Mouse (Mus musculus) ES-Bruce4 (cell line): ENCODE results near the gene Arl15.

ENCODE experiments used
- CTCF ChIP-seq: IDR thresholded peaks from one replicate; pipeline ENCODE4 v1.8.1; 2011; ENCODE audit warnings: low read depth, low read length
- EP300 ChIP-seq: IDR thresholded peaks from 2 replicates; pipeline ENCODE4 v1.6.1; 2011; ENCODE audit warnings: low read depth, low read length; ENCODE audit not compliant: insufficient read depth

DNA sequence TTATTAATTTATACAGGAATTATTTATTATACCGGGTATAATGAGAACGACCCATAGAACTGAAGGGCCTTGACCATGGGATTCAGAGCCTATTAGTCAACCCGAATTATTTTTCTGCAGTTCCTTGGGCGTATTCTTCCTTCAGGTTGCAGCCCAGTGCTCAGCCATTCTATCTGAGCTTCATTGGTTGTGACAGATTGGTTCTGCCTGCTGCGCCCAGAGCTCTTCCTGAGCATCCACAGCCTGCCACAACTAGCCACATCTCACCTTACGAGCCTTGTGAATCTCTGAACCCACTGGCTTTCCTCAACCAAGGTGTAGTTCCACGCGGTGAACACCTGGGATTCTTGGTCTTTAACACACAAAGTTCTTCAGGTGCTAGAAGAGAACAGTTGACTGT, 350.9 kb downstream of the Arl15 start:
- TF ChIP-seq CTCF (no peak), EP300 (no peak)
